Mouse (Mus musculus) central nervous system, embryonic 18 days (tissue): Measurements from ENCODE around the gene Capza3. TPM values are rescaled to one million over a fixed set of nuclear protein-coding genes. Genes with fewer than 3 reads are reported as not detected.

ENCODE experiments used
- polyA plus RNA-seq: library from polyadenylated mRNA; depleted of rRNA; stranded (reverse); fragments of >200 nt; gene quantifications from 2 replicates; pipeline ENCODE4 v1.2.3, GENCODE M21; 2012; rRNA removed

Gene Capza3
- not detected in 2 replicates for polyA plus RNA-seq

GRCm38 (mm10) chr6:140040952-140041351 is at the start of gene Capza3:
TSS of gene Capza3 (plus strand) at chr6:140041252.

GRCm38 (mm10) chr6:140041357-140041756 is 305 bp downstream of the Capza3 start, which contains the start of gene Plcz1:
TSS of gene Plcz1 (minus strand) at chr6:140041457.

Other genes with a start within 250 kb of the Capza3 start
- 0.76 and 0.90 TPM in 2 replicates for gene Plcz1, start 205 bp downstream of the Capza3 start, polyA plus RNA-seq